Mouse (Mus musculus) neural tube, embryonic 12.5 days (tissue): ENCODE data around the gene Tnfrsf26. TPM values are rescaled to one million over a fixed set of nuclear protein-coding genes. Genes with fewer than 3 reads are reported as not detected.

Experiments used
- ATAC-seq: fragments of 200-750 bp; cut with Nextera tagmentation; 2 replicates; pipeline ENCODE4 v1.8.0; 2017; ENCODE audit warnings: low read depth, mild to moderate bottlenecking, moderate TSS enrichment, moderate library complexity; ENCODE audit not compliant: low FRiP score
- H3K27ac ChIP-seq: fragments of 300-500 bp; sonication (generic); 2 replicates; pipeline ENCODE4 v1.5.1; 2016
- H3K27me3 ChIP-seq: fragments of 300-500 bp; sonication (generic); replicated peaks from 2 replicates; pipeline ENCODE4 v1.6.1; 2016; ENCODE audit warnings: mild to moderate bottlenecking
- H3K36me3 ChIP-seq: fragments of 300-500 bp; sonication (generic); 2 replicates; pipeline ENCODE4 v1.6.1; 2016; ENCODE audit warnings: mild to moderate bottlenecking
- H3K4me1 ChIP-seq: fragments of 300-500 bp; sonication (generic); 2 replicates; pipeline ENCODE4 v1.6.1; 2016
- H3K4me2 ChIP-seq: fragments of 300-500 bp; sonication (generic); replicated peaks from 2 replicates; pipeline ENCODE4 v1.6.1; 2016; ENCODE audit warnings: mild to moderate bottlenecking
- H3K4me3 ChIP-seq: fragments of 300-500 bp; sonication (generic); 2 replicates; pipeline ENCODE4 v1.5.1; 2016
- H3K9ac ChIP-seq: fragments of 300-500 bp; sonication (generic); 2 replicates; pipeline ENCODE4 v1.6.1; 2016; ENCODE audit warnings: mild to moderate bottlenecking
- H3K9me3 ChIP-seq: fragments of 300-500 bp; sonication (generic); 2 replicates; pipeline ENCODE4 v1.6.1; 2016; ENCODE audit warnings: mild to moderate bottlenecking
- WGBS: fragments of 180-500 bp; shearing (Covaris S2); methylation state at CpG from one replicate; pipeline ENCODE4 v1.1.7; 2016; 5-methylcytosine and 5-hydroxymethylcytosine counted together
- microRNA-seq: library from miRNA; unstranded; fragments of <30 nt; microRNA quantifications from one replicate; pipeline ENCODE4, GENCODE M21; 2017
- polyA plus RNA-seq: library from polyadenylated mRNA; unstranded; fragments of >200 nt; fragmentation: Nextera tagmentation; extraction: Ambion mirVana; gene quantifications from 2 replicates; pipeline ENCODE4 v1.2.1, GENCODE M21; 2016

Gene Tnfrsf26
- polyA plus RNA-seq, 1 experiment from 2014 or later = 0.14 TPM

DNA sequence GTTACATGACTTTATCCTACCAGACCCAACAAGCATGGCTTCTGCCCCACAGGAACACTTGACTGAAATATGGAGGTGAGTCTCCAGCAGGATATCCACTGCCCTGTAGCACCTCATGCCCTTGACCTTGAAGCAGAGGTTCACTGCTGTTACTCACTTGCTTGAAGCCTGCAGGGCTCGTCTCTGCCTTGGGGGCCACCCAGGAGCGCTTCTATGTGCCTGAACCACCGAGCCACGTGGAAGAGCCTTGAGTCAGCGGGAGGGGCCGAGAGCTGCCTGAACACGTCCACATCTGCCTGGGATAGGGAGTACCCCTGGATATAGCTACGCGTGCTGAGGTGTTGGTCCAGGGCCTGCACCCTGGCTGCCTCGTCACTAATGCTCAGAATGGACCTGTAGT lies 36.3 kb downstream of the Tnfrsf26 start:
- Histone ChIP-seq H3K4me2 (no peak overlapping the region), H3K36me3 (peaks cover 57% of the 10 kb centered on the region), H3K27ac (no peak overlapping the region), H3K4me1 (no peaks in the 10 kb centered on the region), H3K4me3 (no peak overlapping the region), H3K9ac (0 out of 2 replicates have a peak overlapping the region, but pooled peaks have one; percentile 13), H3K9me3 (no peaks in the 10 kb centered on the region), H3K27me3 (no peaks in the 10 kb centered on the region)
- WGBS = 96% methylated on average over 10 of the region's 10 CpGs
- ATAC-seq = no peak

DNA sequence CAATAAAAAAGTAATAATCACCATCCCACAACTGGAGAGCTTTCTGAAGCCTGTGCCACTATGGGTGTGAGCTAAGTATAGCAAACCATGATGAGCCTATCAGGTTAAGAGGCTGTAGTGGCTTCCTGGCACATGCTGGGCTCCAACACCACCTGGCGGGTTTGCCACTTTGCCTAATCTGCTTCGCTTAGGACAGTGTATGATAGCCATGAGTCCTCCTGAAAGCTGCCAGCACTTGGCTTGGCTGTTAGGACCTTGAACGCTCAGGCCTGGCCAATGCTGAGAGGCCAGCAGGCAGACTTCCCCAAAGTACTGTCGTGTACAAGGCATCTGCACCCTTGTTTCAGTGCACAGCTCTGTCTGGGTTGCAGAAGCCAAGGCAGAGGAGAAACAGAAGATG lies 40.5 kb downstream of the Tnfrsf26 start:
- H3K9ac ChIP-seq = no peak overlapping the region
- no peak for ATAC-seq

DNA sequence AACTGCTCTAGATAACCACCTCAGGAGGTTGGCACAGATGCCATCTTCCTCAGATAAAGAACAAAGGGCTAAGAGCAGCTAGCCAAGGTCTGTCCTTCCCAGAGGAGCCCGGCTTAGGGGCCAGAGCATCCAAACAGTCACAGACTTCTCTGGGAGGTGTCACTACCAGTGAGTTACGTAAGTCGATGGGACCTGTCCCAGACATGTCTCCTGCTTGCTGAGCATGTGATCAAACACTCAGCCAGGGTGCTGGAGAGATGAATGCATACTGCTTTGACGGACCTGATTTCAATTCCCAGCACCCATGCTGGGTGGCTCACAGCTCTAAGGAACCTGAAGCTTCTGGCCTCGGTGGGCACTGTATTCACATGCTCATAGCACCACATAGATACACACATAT lies 40.9 kb downstream of the Tnfrsf26 start:
- Histone ChIP-seq H3K36me3 (peaks cover 86% of the 10 kb centered on the region), H3K4me1 (no peaks in the 10 kb centered on the region), H3K27ac (no peak overlapping the region), H3K9ac (no peak overlapping the region), H3K9me3 (no peaks in the 10 kb centered on the region), H3K4me3 (no peak overlapping the region), H3K4me2 (no peak overlapping the region), H3K27me3 (no peaks in the 10 kb centered on the region)
- 89% methylated on average over 5 of the region's 5 CpGs for WGBS
- ATAC-seq = no peak

More for the DNA sequence above, 40.5 kb downstream of the Tnfrsf26 start:
- H3K36me3 ChIP-seq = peaks cover 82% of the 10 kb centered on the region
- no peaks in the 10 kb centered on the region for H3K9me3 ChIP-seq
- no peak overlapping the region for H3K4me2 ChIP-seq
- H3K4me1 ChIP-seq = no peaks in the 10 kb centered on the region
- H3K27ac ChIP-seq = no peak overlapping the region
- no peaks in the 10 kb centered on the region for H3K27me3 ChIP-seq
- no peak overlapping the region for H3K4me3 ChIP-seq
- WGBS = 88% methylated on average over 4 of the region's 4 CpGs

DNA sequence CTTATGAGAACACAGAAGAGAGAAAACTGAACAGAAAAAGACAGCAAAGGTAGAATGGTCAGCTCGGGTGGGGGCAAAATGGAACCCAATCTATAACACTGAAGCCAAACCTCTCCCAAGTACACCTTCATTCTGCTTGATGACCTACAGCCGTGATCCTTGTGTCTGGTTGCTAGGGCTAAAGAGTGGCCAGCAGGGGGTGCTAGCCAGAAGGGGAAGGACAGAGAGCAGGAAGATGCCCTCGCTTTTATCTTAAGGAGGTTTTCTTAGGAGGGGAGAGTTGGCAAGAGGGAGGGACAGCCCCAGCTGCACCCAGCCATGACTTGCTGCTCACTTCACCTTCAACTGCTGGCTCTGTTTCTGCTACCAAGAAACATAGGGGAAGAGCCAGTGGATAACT lies 44.6 kb downstream of the Tnfrsf26 start:
- H3K36me3 ChIP-seq = peaks cover 78% of the 10 kb centered on the region
- no peak overlapping the region for H3K9ac ChIP-seq
- no peak overlapping the region for H3K4me2 ChIP-seq
- 34% methylated on average over 3 of the region's 3 CpGs for WGBS
- H3K27me3 ChIP-seq = no peaks in the 10 kb centered on the region
- no peak overlapping the region for H3K27ac ChIP-seq
- H3K4me1 ChIP-seq = no peaks in the 10 kb centered on the region
- ATAC-seq = no peak
- H3K9me3 ChIP-seq = no peaks in the 10 kb centered on the region
- H3K4me3 ChIP-seq = no peak overlapping the region

DNA sequence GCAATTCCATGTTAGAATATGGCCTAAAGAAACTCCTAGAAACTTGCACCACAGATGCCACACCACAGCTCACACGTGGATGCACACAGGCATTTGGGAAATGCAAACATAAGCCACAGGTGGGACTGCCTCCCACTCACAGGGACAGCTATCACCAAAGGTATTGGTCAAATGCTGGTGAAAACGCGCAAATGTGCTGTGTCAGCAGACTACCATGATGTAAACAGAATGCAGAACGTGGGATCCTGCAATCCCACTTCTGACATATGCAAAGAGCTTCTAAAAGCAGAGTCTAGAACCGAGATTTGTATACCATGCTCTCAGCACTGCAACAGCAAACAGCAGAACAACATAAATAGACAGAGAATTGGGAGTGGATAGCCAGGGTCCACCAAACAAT lies 45.5 kb downstream of the Tnfrsf26 start:
- Histone ChIP-seq H3K9ac (no peak overlapping the region), H3K36me3 (peaks cover 78% of the 10 kb centered on the region), H3K27me3 (no peaks in the 10 kb centered on the region), H3K27ac (no peak overlapping the region), H3K4me1 (no peaks in the 10 kb centered on the region), H3K4me2 (no peak overlapping the region), H3K4me3 (no peak overlapping the region), H3K9me3 (no peaks in the 10 kb centered on the region)
- ATAC-seq = no peak
- 96% methylated on average over 5 of the region's 5 CpGs for WGBS

DNA sequence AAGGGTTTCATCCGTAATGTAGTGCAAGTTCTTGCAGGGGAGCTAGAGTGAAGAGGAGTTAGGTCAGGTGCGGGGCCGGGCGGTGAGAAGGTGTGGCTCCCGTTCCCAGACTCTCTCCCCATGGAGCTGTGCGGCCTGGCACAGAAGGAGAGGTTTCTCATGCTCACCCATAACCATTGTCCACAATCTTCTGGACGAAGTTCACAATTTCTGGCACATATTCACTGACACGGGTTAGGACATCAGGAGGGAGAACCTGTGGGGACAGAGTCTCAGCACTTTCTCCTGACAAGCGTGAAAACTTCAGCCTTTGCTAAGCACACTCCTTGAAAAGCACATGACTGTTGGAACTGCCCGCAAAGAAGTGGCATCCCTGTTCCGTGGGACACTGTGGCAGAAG lies 52.8 kb downstream of the Tnfrsf26 start:
- Histone ChIP-seq H3K27ac (no peak overlapping the region), H3K9ac (no peak overlapping the region), H3K27me3 (no peaks in the 10 kb centered on the region), H3K9me3 (no peaks in the 10 kb centered on the region), H3K4me1 (no peaks in the 10 kb centered on the region), H3K36me3 (peaks cover 90% of the 10 kb centered on the region), H3K4me2 (no peak overlapping the region), H3K4me3 (no peak overlapping the region)
- ATAC-seq = no peak
- 94% methylated on average over 11 of the region's 11 CpGs for WGBS

DNA sequence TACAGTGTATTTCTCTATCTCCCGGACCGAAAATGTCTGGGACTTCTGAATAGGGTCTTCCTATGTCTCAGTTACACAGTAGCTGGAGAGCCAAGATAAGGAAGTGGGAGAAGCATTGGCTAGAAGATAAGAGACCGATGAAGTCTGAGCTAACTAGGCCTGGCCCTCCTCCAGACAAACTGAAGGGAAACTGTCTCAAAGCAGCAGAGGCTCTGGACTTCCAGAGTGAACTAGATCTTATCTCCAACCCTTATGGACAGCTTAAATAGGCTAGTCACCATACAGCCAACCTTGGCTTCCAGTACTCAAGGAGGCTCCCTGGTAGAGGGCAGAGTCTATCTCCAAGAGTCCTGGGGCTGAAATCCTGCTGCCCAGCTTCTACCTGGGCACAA lies 62.9 kb downstream of the Tnfrsf26 start:
- 94% methylated on average over 3 of the region's 3 CpGs for WGBS
- Histone ChIP-seq H3K4me1 (no peaks in the 10 kb centered on the region), H3K36me3 (peaks cover 93% of the 10 kb centered on the region), H3K27me3 (no peaks in the 10 kb centered on the region), H3K9ac (no peak overlapping the region), H3K4me3 (no peak overlapping the region), H3K9me3 (no peaks in the 10 kb centered on the region), H3K4me2 (no peak overlapping the region), H3K27ac (no peak overlapping the region)
- ATAC-seq = no peak

DNA sequence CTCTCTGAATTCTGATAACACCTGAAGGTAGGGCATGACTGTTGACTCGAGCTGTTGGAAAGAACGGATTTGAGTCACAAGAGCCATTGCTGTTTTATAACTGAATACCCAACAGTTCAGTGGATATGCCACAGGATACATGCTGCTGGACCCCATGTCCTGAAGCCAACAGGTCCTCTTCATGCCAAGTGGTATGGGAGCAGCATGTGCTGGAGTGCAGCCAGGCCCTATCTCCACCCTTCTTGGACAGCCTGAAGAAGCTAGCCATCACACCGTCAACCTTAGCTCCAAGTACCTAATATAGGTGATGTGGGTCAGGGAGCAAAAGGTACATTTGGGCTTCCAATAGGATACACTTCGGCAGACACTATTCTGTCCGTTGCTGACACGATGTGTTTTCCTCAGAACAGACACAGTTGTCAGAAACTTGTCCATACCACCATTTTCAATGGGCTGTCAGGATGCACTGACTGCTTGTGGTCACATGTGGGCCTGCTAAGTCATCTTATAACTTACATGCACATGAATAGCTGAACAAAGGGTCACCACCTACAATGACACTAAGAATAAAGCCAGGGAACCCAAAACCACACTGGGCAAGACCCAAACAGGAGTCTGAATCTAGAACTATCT lies 63.4 kb downstream of the Tnfrsf26 start:
- Histone ChIP-seq H3K36me3 (peaks cover 93% of the 10 kb centered on the region), H3K4me3 (no peak overlapping the region), H3K9me3 (no peaks in the 10 kb centered on the region), H3K9ac (no peak overlapping the region), H3K4me1 (no peaks in the 10 kb centered on the region), H3K4me2 (no peak overlapping the region), H3K27me3 (no peaks in the 10 kb centered on the region), H3K27ac (no peak overlapping the region)
- whole genome bisulfite sequencing = 94% methylated on average over 6 of the region's 6 CpGs
- no peak for ATAC-seq

DNA sequence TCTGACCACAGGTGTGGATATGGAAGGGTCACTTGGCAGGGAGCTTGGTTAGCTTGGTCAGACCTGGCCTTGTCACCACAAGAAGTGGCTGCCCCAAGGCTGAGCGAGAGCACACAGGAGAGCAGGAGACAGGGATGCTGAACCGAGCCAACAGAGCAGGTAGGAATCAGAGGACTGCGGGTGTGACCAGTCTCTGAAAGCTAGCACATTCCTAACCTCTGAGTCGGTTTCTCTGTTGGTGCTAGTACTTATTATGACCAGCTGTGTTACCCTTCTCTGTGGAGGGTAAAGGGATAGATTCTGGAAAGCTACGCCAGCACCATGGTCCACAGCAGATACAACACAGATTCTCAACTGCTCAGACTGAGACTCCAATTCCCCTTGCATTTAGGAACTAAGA lies 64.7 kb downstream of the Tnfrsf26 start:
- H3K27me3 ChIP-seq = no peaks in the 10 kb centered on the region
- no peaks in the 10 kb centered on the region for H3K9me3 ChIP-seq
- H3K27ac ChIP-seq = no peak overlapping the region
- no peak overlapping the region for H3K4me3 ChIP-seq
- H3K4me2 ChIP-seq = no peak overlapping the region
- peaks cover 93% of the 10 kb centered on the region for H3K36me3 ChIP-seq
- no peak overlapping the region for H3K9ac ChIP-seq
- no peaks in the 10 kb centered on the region for H3K4me1 ChIP-seq
- 95% methylated on average over 5 of the region's 5 CpGs for WGBS
- ATAC-seq = no peak

Small RNA genes within 50 kb of the gene (microRNA-seq; reads per million reads assigned to microRNA genes)
- 1.5 reads per million for gene Mir7064

Other genes starting within 250 kb of the Tnfrsf26 start
- gene Cdkn1c, start 167.7 kb downstream of the Tnfrsf26 start, polyA plus RNA-seq = 1,329 and 1,332 TPM in 2 replicates
- gene Slc22a18, start 155.0 kb downstream of the Tnfrsf26 start, polyA plus RNA-seq = 0.52 and 0.85 TPM in 2 replicates
- gene Phlda2, start 125.6 kb downstream of the Tnfrsf26 start, polyA plus RNA-seq = 1.9 and 2.4 TPM in 2 replicates
- 335 and 344 TPM in 2 replicates for gene Nap1l4, start 79.6 kb downstream of the Tnfrsf26 start, polyA plus RNA-seq
- gene Cars, start 28.6 kb downstream of the Tnfrsf26 start, polyA plus RNA-seq = 59.3 and 61.2 TPM in 2 replicates
- gene Tnfrsf22, start 20.9 kb upstream of the Tnfrsf26 start, polyA plus RNA-seq = 6.6 and 6.7 TPM in 2 replicates
- 0.48 and 0.72 TPM in 2 replicates for gene Tnfrsf23, start 57.1 kb upstream of the Tnfrsf26 start, polyA plus RNA-seq
- gene Osbpl5, start 128.3 kb upstream of the Tnfrsf26 start, polyA plus RNA-seq = 24.5 and 25.1 TPM in 2 replicates
- gene Mrgprg, start 138.3 kb upstream of the Tnfrsf26 start, polyA plus RNA-seq = not detected in 2 replicates
- 2.6 and 4.2 TPM in 2 replicates for gene Mrgpre, start 155.8 kb upstream of the Tnfrsf26 start, polyA plus RNA-seq
- 7.3 and 11.4 TPM in 2 replicates for gene Nadsyn1, start 194.1 kb upstream of the Tnfrsf26 start, polyA plus RNA-seq
- gene Dhcr7, start 194.4 kb upstream of the Tnfrsf26 start, polyA plus RNA-seq = 49.2 and 53.6 TPM in 2 replicates
- gene Gm498, start 238.1 kb upstream of the Tnfrsf26 start, polyA plus RNA-seq = not detected in 2 replicates